Mouse (Mus musculus) right cerebral cortex, postnatal 14 days (tissue): ENCODE data around the gene Ccdc115.
A peak's percentile ranks its signal among the peaks of the same experiment; 100 is the strongest.
"Not testable (repeated sequence)": the region's sequence is repeated elsewhere in the genome, so short reads cannot be mapped to it uniquely, and the experiment has no call there.

Experiments used
- DNase-seq: peaks from one replicate; pipeline ENCODE4 v3.0.0; 2022

Gene Ccdc115

GRCm38 (mm10) chr1:34438381-34439051 is 956 bp downstream of the Ccdc115 start:
- no peak for DNase-seq

- not testable (repeated sequence) for DNase-seq
Observed at GRCm38 (mm10) chr1:34437366-34437765, 2.1 kb downstream of the Ccdc115 start.

GRCm38 (mm10) chr1:34436374-34436773 is 3.1 kb downstream of the Ccdc115 start:
- no peak for DNase-seq

- DNase-seq, result no peak
Observed at GRCm38 (mm10) chr1:34435371-34436120, 3.9 kb downstream of the Ccdc115 start.

- peak; percentile 77 for DNase-seq
Observed at GRCm38 (mm10) chr1:34434660-34435160, 4.8 kb downstream of the Ccdc115 start.

GRCm38 (mm10) chr1:34433891-34434521 is 5.5 kb downstream of the Ccdc115 start:
- no peak for DNase-seq

- peak; percentile 18 for DNase-seq
Observed at GRCm38 (mm10) chr1:34432776-34433481, 6.5 kb downstream of the Ccdc115 start.

- peak; percentile 48 for DNase-seq
Observed at GRCm38 (mm10) chr1:34432411-34432775, 7.1 kb downstream of the Ccdc115 start.

- DNase-seq, result no peak
Observed at GRCm38 (mm10) chr1:34431431-34431830, 8.0 kb downstream of the Ccdc115 start.

- DNase-seq, result no peak
Observed at GRCm38 (mm10) chr1:34430981-34431380, 8.5 kb downstream of the Ccdc115 start.

GRCm38 (mm10) chr1:34429281-34429680 is 10.2 kb downstream of the Ccdc115 start:
- no peak for DNase-seq

GRCm38 (mm10) chr1:34428466-34428865 is 11.0 kb downstream of the Ccdc115 start:
- no peak for DNase-seq

GRCm38 (mm10) chr1:34399182-34399953 is 40.1 kb downstream of the Ccdc115 start:
- no peak for DNase-seq

GRCm38 (mm10) chr1:34396321-34396720 is 43.2 kb downstream of the Ccdc115 start:
- no peak for DNase-seq

GRCm38 (mm10) chr1:34389234-34389891 is 50.1 kb downstream of the Ccdc115 start:
- DNase-seq, result no peak

- DNase-seq, result peak; percentile 34
Observed at GRCm38 (mm10) chr1:34388849-34389233, 50.6 kb downstream of the Ccdc115 start.

- DNase-seq, result no peak
Observed at GRCm38 (mm10) chr1:34387346-34388327, 51.8 kb downstream of the Ccdc115 start.
